Mouse (Mus musculus): Measurements from ENCODE around the gene 3110009E18Rik.

GRCm38 (mm10) chr1:120118854-120119253 lies 2.1 kb upstream of the 3110009E18Rik start:
- no peak for TF ChIP-seq CTCF (IDR thresholded peaks at IDR 0.05; ENCODE audit: low read depth)
- TF ChIP-seq EP300 (IDR thresholded peaks at IDR 0.05; ENCODE audit: low read depth) = no peak
